Mouse (Mus musculus): ENCODE measurements around the gene Acss2. TPM values are rescaled to one million over a fixed set of nuclear protein-coding genes. Genes with fewer than 3 reads are reported as not detected.

Acss2 gene
- total and polyA plus RNA-seq, 2 experiments from 2014 or later = 23.7 to 40.0 TPM

- WGBS = 91% methylated on average over 9 of the region's 9 CpGs
- no peak for TF ChIP-seq CTCF (IDR thresholded peaks at IDR 0.05; ENCODE audit: low read depth)
- H3K27ac ChIP-seq = no peak overlapping the region
- no peak overlapping the region for H3K4me2 ChIP-seq (ENCODE audit: low read depth, low read length)
- DNase-seq (ENCODE audit: low spot score) = no peak
- H3K9ac ChIP-seq (replicated peaks; ENCODE audit: low read length) = no peak overlapping the region
- no peaks in the 10 kb centered on the region for H3K27me3 ChIP-seq (ENCODE audit: insufficient read depth, low read length)
- no peaks in the 10 kb centered on the region for H3K4me1 ChIP-seq (ENCODE audit: insufficient read depth, low read length)
- no peak for ATAC-seq
- H3K4me3 ChIP-seq (ENCODE audit: low read length) = no peak overlapping the region
- no peaks in the 10 kb centered on the region for H3K9me3 ChIP-seq (ENCODE audit: low read length)
- H3K36me3 ChIP-seq (ENCODE audit: insufficient read depth, low read length) = peaks cover 5% of the 10 kb centered on the region; the same call in 1 of the 2 replicates
Observed at GRCm38 (mm10) chr2:155628112-155628511, 110.4 kb downstream of the Acss2 start.

- WGBS = 79% methylated on average over 13 of the region's 13 CpGs
- no peak overlapping the region for H3K4me2 ChIP-seq (ENCODE audit: low read depth, low read length)
- H3K36me3 ChIP-seq (ENCODE audit: insufficient read depth, low read length) = peaks cover 5% of the 10 kb centered on the region; the same call in 1 of the 2 replicates
- H3K27ac ChIP-seq = no peak overlapping the region
- H3K27me3 ChIP-seq (ENCODE audit: insufficient read depth, low read length) = no peaks in the 10 kb centered on the region
- H3K4me3 ChIP-seq (ENCODE audit: low read length) = no peak overlapping the region
- DNase-seq (ENCODE audit: low spot score) = no peak
- no peaks in the 10 kb centered on the region for H3K4me1 ChIP-seq (ENCODE audit: insufficient read depth, low read length)
- peak; percentile 3; the same call in 1 of the 2 replicates for TF ChIP-seq CTCF (IDR thresholded peaks at IDR 0.05; ENCODE audit: low read depth)
- H3K9me3 ChIP-seq (ENCODE audit: low read length) = no peaks in the 10 kb centered on the region
- ATAC-seq = 0 out of 2 replicates have a peak, but pooled peaks have one; percentile 1
- H3K9ac ChIP-seq (replicated peaks; ENCODE audit: low read length) = peak overlapping the region; percentile 53
Observed at GRCm38 (mm10) chr2:155628519-155628918, 110.8 kb downstream of the Acss2 start.

- peak overlapping the region; percentile 59; the same call in 1 of the 2 replicates for H3K27ac ChIP-seq
- WGBS = under 1% methylated on average over 29 of the region's 35 CpGs
- DNase-seq (ENCODE audit: low spot score) = peak; percentile 80
Observed at GRCm38 (mm10) chr2:155629231-155629661, 111.5 kb downstream of the Acss2 start.

GRCm38 (mm10) chr2:155630153-155630552 is 112.4 kb downstream of the Acss2 start:
- Histone ChIP-seq H3K27me3 (ENCODE audit: insufficient read depth, low read length) (no peaks in the 10 kb centered on the region), H3K9me3 (ENCODE audit: low read length) (no peaks in the 10 kb centered on the region), H3K4me3 (ENCODE audit: low read length) (no peak overlapping the region), H3K4me1 (ENCODE audit: insufficient read depth, low read length) (no peaks in the 10 kb centered on the region), H3K9ac (replicated peaks; ENCODE audit: low read length) (no peak overlapping the region), H3K27ac (no peak overlapping the region; the same call in 1 of the 2 replicates), H3K36me3 (ENCODE audit: insufficient read depth, low read length) (peaks cover 19% of the 10 kb centered on the region), H3K4me2 (ENCODE audit: low read depth, low read length) (no peak overlapping the region)
- WGBS = 35% methylated on average over 20 of the region's 20 CpGs
- no peak for DNase-seq (ENCODE audit: low spot score)
- ATAC-seq = no peak
- peak; percentile 32 for TF ChIP-seq CTCF (IDR thresholded peaks at IDR 0.05; ENCODE audit: low read depth)

More at GRCm38 (mm10) chr2:155629231-155629661, 111.5 kb downstream of the Acss2 start:
- Histone ChIP-seq H3K36me3 (ENCODE audit: insufficient read depth, low read length) (peaks cover 10% of the 10 kb centered on the region), H3K27me3 (ENCODE audit: insufficient read depth, low read length) (no peaks in the 10 kb centered on the region), H3K4me1 (ENCODE audit: insufficient read depth, low read length) (no peaks in the 10 kb centered on the region), H3K9me3 (ENCODE audit: low read length) (no peaks in the 10 kb centered on the region), H3K9ac (replicated peaks; ENCODE audit: low read length) (peak overlapping the region; percentile 53), H3K4me3 (ENCODE audit: low read length) (peak overlapping the region; percentile 32), H3K4me2 (ENCODE audit: low read depth, low read length) (peak overlapping the region; percentile 64)
- TF ChIP-seq CTCF (IDR thresholded peaks at IDR 0.05; ENCODE audit: low read depth) = no peak; the same call in 1 of the 2 replicates
- peak; percentile 73 for ATAC-seq

- no peak for ATAC-seq
- Histone ChIP-seq H3K27ac (no peak overlapping the region; the same call in 1 of the 2 replicates), H3K4me3 (ENCODE audit: low read length) (no peak overlapping the region), H3K36me3 (ENCODE audit: insufficient read depth, low read length) (peaks cover 26% of the 10 kb centered on the region), H3K4me1 (ENCODE audit: insufficient read depth, low read length) (no peaks in the 10 kb centered on the region), H3K4me2 (ENCODE audit: low read depth, low read length) (no peak overlapping the region), H3K27me3 (ENCODE audit: insufficient read depth, low read length) (no peaks in the 10 kb centered on the region), H3K9ac (replicated peaks; ENCODE audit: low read length) (0 out of 2 replicates have a peak overlapping the region, but pooled peaks have one; percentile 17), H3K9me3 (ENCODE audit: low read length) (no peaks in the 10 kb centered on the region)
- 30% methylated on average over 43 of the region's 43 CpGs for WGBS
- TF ChIP-seq CTCF (IDR thresholded peaks at IDR 0.05; ENCODE audit: low read depth) = no peak
- no peak for DNase-seq (ENCODE audit: low spot score)
Observed at GRCm38 (mm10) chr2:155630590-155631416, 113.1 kb downstream of the Acss2 start.

GRCm38 (mm10) chr2:155632138-155632936 is 114.6 kb downstream of the Acss2 start:
- no peak for TF ChIP-seq CTCF (IDR thresholded peaks at IDR 0.05; ENCODE audit: low read depth)
- ATAC-seq = no peak
- no peak for DNase-seq (ENCODE audit: low spot score)
- Histone ChIP-seq H3K9me3 (ENCODE audit: low read length) (no peaks in the 10 kb centered on the region), H3K4me3 (ENCODE audit: low read length) (no peak overlapping the region), H3K4me2 (ENCODE audit: low read depth, low read length) (no peak overlapping the region), H3K27ac (no peak overlapping the region), H3K27me3 (ENCODE audit: insufficient read depth, low read length) (no peaks in the 10 kb centered on the region), H3K4me1 (ENCODE audit: insufficient read depth, low read length) (no peaks in the 10 kb centered on the region), H3K9ac (replicated peaks; ENCODE audit: low read length) (no peak overlapping the region), H3K36me3 (ENCODE audit: insufficient read depth, low read length) (peaks cover 38% of the 10 kb centered on the region)
- WGBS = 70% methylated on average over 30 of the region's 30 CpGs

Measured in hindbrain, postnatal 0 days (tissue).